Mouse (Mus musculus) ES-E14 (cell line): Measurements from ENCODE around the gene Alg2.

Experiments
- CHD2 ChIP-seq: IDR thresholded peaks from 2 replicates; pipeline ENCODE4 v1.6.1; 2014; ENCODE audit warnings: mild to moderate bottlenecking, low read depth, low read length, inconsistent platforms
- HCFC1 ChIP-seq: IDR thresholded peaks from 2 replicates; pipeline ENCODE4 v1.6.1; 2012; ENCODE audit warnings: low read length, inconsistent platforms, borderline replicate concordance; ENCODE audit not compliant: insufficient read depth
- MAFK ChIP-seq: IDR thresholded peaks from 2 replicates; pipeline ENCODE4 v1.6.1; 2014; ENCODE audit warnings: mild to moderate bottlenecking, low read depth, low read length, inconsistent platforms; ENCODE audit not compliant: insufficient read depth
- ZC3H11A ChIP-seq: IDR thresholded peaks from 2 replicates; pipeline ENCODE4 v1.6.1; 2012; ENCODE audit warnings: low read depth, mild to moderate bottlenecking, inconsistent platforms, low read length, borderline replicate concordance
- ZNF384 ChIP-seq: IDR thresholded peaks from 2 replicates; pipeline ENCODE4 v1.6.1; 2012; ENCODE audit warnings: low read depth, low read length, inconsistent platforms

DNA sequence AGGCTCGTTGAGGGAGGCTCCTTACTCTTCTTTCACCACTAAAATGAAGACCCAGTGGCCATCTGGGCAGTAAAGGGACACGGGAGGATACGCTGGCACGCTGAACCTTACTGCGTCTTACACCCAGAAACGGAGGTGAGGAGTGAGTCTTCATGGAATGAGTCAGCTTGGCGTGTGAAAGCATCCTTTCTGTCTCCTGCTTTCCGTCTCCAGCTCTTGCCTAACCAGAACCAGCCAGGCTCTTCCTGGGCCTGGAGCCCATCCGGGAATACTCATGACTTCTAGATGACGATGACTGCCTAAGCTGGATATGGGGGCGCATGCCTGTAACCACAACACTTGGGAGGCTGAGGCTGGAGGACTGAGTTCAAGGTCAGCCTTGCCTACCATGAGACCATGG lies 33.2 kb downstream of the Alg2 start:
- TF ChIP-seq MAFK (no peak), ZC3H11A (no peak), ZNF384 (no peak), HCFC1 (no peak), CHD2 (no peak)
